Mouse (Mus musculus) heart, adult 2 months (tissue): Measurements from ENCODE around the gene Klf9. TPM values are rescaled to one million over a fixed set of nuclear protein-coding genes. Genes with fewer than 3 reads are reported as not detected.
A peak's percentile ranks its signal among the peaks of the same experiment; 100 is the strongest.

Experiments used
- DNase-seq, 2 experiments: peaks; one replicate each; pipeline ENCODE4 v3.0.0; 2021
- H3K27ac ChIP-seq: fragments of 200-600 bp; 2 replicates; pipeline ENCODE4 v1.8.1; 2022
- H3K27me3 ChIP-seq: fragments of 200-500 bp; 2 replicates; pipeline ENCODE4 v1.6.1; 2012; ENCODE audit warnings: mild to moderate bottlenecking, low read length, inconsistent platforms, mixed read lengths; ENCODE audit not compliant: control insufficient read depth, insufficient read depth
- H3K36me3 ChIP-seq: fragments of 200-500 bp; 2 replicates; pipeline ENCODE4 v1.6.1; 2012; ENCODE audit warnings: low read length, inconsistent platforms; ENCODE audit not compliant: control insufficient read depth, insufficient read depth
- H3K4me1 ChIP-seq: fragments of 200-500 bp; 2 replicates; pipeline ENCODE4 v1.6.1; 2011; ENCODE audit warnings: low read length; ENCODE audit not compliant: control insufficient read depth, insufficient read depth
- H3K4me3 ChIP-seq: fragments of 200-600 bp; 2 replicates; pipeline ENCODE4 v1.8.1; 2022
- H3K79me2 ChIP-seq: fragments of 200-500 bp; replicated peaks from 2 replicates; pipeline ENCODE4 v1.6.1; 2012; ENCODE audit warnings: mild to moderate bottlenecking, inconsistent platforms, low read length, moderate library complexity, mixed read lengths; ENCODE audit not compliant: control insufficient read depth, insufficient read depth
- H3K9ac ChIP-seq: fragments of 200-500 bp; 2 replicates; pipeline ENCODE4 v1.6.1; 2012; ENCODE audit warnings: low read depth, mild to moderate bottlenecking, control low read depth, inconsistent platforms, low read length, mixed read lengths
- CTCF ChIP-seq: fragments of 200-600 bp; IDR thresholded peaks from 2 replicates; pipeline ENCODE4 v1.8.1; 2022; ENCODE audit warnings: antibody characterized with exemption, mild to moderate bottlenecking, moderate library complexity
- EP300 ChIP-seq: fragments of 200-500 bp; IDR thresholded peaks from 2 replicates; pipeline ENCODE4 v1.6.1; 2011; ENCODE audit warnings: low read depth, low read length, control low read depth; ENCODE audit not compliant: insufficient read depth
- POLR2A ChIP-seq: fragments of 200-500 bp; IDR thresholded peaks from 2 replicates; pipeline ENCODE4 v1.6.1; 2011; ENCODE audit warnings: mild to moderate bottlenecking, low read depth, low read length, control low read depth; ENCODE audit not compliant: insufficient read depth
- WGBS: fragments of 180-500 bp; shearing (Covaris S2); methylation state at CpG from one replicate; pipeline ENCODE4 v1.1.7; 2018; 5-methylcytosine and 5-hydroxymethylcytosine counted together
- intact Hi-C: fragments of 180-260 bp; cut with DNase I; formaldehyde crosslinking; loops from one replicate; pipeline ENCODE4 v1.15.1; 2025
- polyA plus RNA-seq: library from polyadenylated mRNA; depleted of rRNA; stranded (reverse); fragments of >200 nt; gene quantifications from 2 replicates; pipeline ENCODE4 v1.2.3, GENCODE M21; 2012
- total RNA-seq, 2 experiments: library from RNA; stranded (reverse); gene quantifications; 2 replicates each; pipeline ENCODE4 v1.2.3; 2021

Klf9 gene
- total and polyA plus RNA-seq, 3 experiments, result 40.3 to 142 (median 121) TPM

GRCm38 (mm10) chr19:23152771-23153605, 12.0 kb downstream of the Klf9 start:
- Histone ChIP-seq H3K27ac (peak overlapping the region; percentile 54), H3K4me1 (peaks cover 49% of the 10 kb centered on the region), H3K27me3 (no peaks in the 10 kb centered on the region), H3K9ac (no peak overlapping the region), H3K79me2 (peaks cover 12% of the 10 kb centered on the region), H3K36me3 (peaks cover 53% of the 10 kb centered on the region), H3K4me3 (no peak overlapping the region; the same call in 1 of the 2 replicates)
- WGBS, result 59% methylated on average over 25 of the region's 25 CpGs
- peak in 1 of 2 experiments; percentile 35 for DNase-seq
- intact Hi-C loops, result no loop called here
- no peak for TF ChIP-seq EP300
- TF ChIP-seq POLR2A, result no peak
- TF ChIP-seq CTCF, result no peak

GRCm38 (mm10) chr19:23153606-23154127, 12.6 kb downstream of the Klf9 start:
- peaks cover 45% of the 10 kb centered on the region for H3K4me1 ChIP-seq
- H3K27ac ChIP-seq, result no peak overlapping the region; the same call in 1 of the 2 replicates
- no peak overlapping the region for H3K4me3 ChIP-seq
- no peaks in the 10 kb centered on the region for H3K27me3 ChIP-seq
- peaks cover 51% of the 10 kb centered on the region for H3K36me3 ChIP-seq
- peak in 1 of 2 experiments; percentile 21 for DNase-seq
- peaks cover 12% of the 10 kb centered on the region for H3K79me2 ChIP-seq
- intact Hi-C loops, result no loop called here
- H3K9ac ChIP-seq, result no peak overlapping the region
- TF ChIP-seq EP300 (no peak), CTCF (no peak), POLR2A (no peak)
- 63% methylated on average over 5 of the region's 5 CpGs for WGBS

GRCm38 (mm10) chr19:23159780-23160395, 18.9 kb downstream of the Klf9 start:
- Histone ChIP-seq H3K27ac (peak overlapping the region; percentile 34), H3K4me1 (peaks cover 37% of the 10 kb centered on the region), H3K9ac (no peak overlapping the region), H3K36me3 (peaks cover 29% of the 10 kb centered on the region), H3K4me3 (peak overlapping the region; percentile 9; the same call in 1 of the 2 replicates), H3K79me2 (peaks cover 15% of the 10 kb centered on the region), H3K27me3 (no peaks in the 10 kb centered on the region)
- intact Hi-C loops, result loop anchor here (5.0 kb wide), 1 partner anchor 52 kb away; no protein-coding TSS in a partner anchor
- DNase-seq, result no peak
- 48% methylated on average over 10 of the region's 10 CpGs for WGBS
- no peak for TF ChIP-seq CTCF

GRCm38 (mm10) chr19:23162387-23162809, 21.4 kb downstream of the Klf9 start:
- Histone ChIP-seq H3K4me3 (no peak overlapping the region), H3K36me3 (peaks cover 33% of the 10 kb centered on the region), H3K9ac (no peak overlapping the region), H3K4me1 (peaks cover 31% of the 10 kb centered on the region), H3K79me2 (peaks cover 11% of the 10 kb centered on the region), H3K27ac (peak overlapping the region; percentile 29), H3K27me3 (no peaks in the 10 kb centered on the region)
- no peak for DNase-seq
- TF ChIP-seq EP300 (0 out of 2 replicates have a peak, but pooled peaks have one; percentile 14), CTCF (no peak), POLR2A (0 out of 2 replicates have a peak, but pooled peaks have one; percentile 15)
- 16% methylated on average over 8 of the region's 8 CpGs for WGBS
- intact Hi-C loops, result loop anchor here (5.0 kb wide), 1 partner anchor 50 kb away; no protein-coding TSS in a partner anchor

GRCm38 (mm10) chr19:23162877-23163276, 21.9 kb downstream of the Klf9 start:
- 62% methylated on average over 6 of the region's 6 CpGs for WGBS
- TF ChIP-seq CTCF (no peak), EP300 (no peak), POLR2A (no peak)
- H3K4me3 ChIP-seq, result no peak overlapping the region
- H3K36me3 ChIP-seq, result peaks cover 32% of the 10 kb centered on the region
- intact Hi-C loops, result loop anchor here (5.0 kb wide), 1 partner anchor 49 kb away; no protein-coding TSS in a partner anchor
- peaks cover 31% of the 10 kb centered on the region for H3K4me1 ChIP-seq
- no peak overlapping the region for H3K9ac ChIP-seq
- H3K27ac ChIP-seq, result peak overlapping the region; percentile 29
- H3K27me3 ChIP-seq, result no peaks in the 10 kb centered on the region
- DNase-seq, result no peak
- H3K79me2 ChIP-seq, result peaks cover 11% of the 10 kb centered on the region
